Mouse (Mus musculus): Measurements from ENCODE around the gene Gpc1. TPM values are rescaled to one million over a fixed set of nuclear protein-coding genes. Genes with fewer than 3 reads are reported as not detected.

Gpc1 gene
- polyA plus RNA-seq, 1 experiment from 2014 or later = 65.7 TPM

GRCm38 (mm10) chr1:92815756-92816294, 15.6 kb upstream of the Gpc1 start:
- H3K36me3 ChIP-seq (ENCODE audit: control insufficient read depth, insufficient read depth, low read length) = no peaks in the 10 kb centered on the region
- H3K4me1 ChIP-seq (ENCODE audit: control insufficient read depth, insufficient read depth, low read length) = no peaks in the 10 kb centered on the region
- no peak overlapping the region for H3K4me2 ChIP-seq (ENCODE audit: low read depth, low read length)
- no peaks in the 10 kb centered on the region for H3K9me3 ChIP-seq (ENCODE audit: control insufficient read depth, low read length)
- no peaks in the 10 kb centered on the region; the same call in 1 of the 2 replicates for H3K27me3 ChIP-seq (ENCODE audit: control insufficient read depth, insufficient read depth, low read length)
- no peak overlapping the region for H3K27ac ChIP-seq (ENCODE audit: low read depth, low read length)
- no peak overlapping the region for H3K4me3 ChIP-seq (ENCODE audit: low read depth, low read length)
- 90% methylated on average over 5 of the region's 5 CpGs for WGBS
- no peak overlapping the region for H3K9ac ChIP-seq (replicated peaks; ENCODE audit: low read depth, low read length)
- ATAC-seq (ENCODE audit: low read depth) = no peak

- WGBS = 7% methylated on average over 13 of the region's 13 CpGs
- ATAC-seq (ENCODE audit: low read depth) = no peak
- Histone ChIP-seq H3K9ac (replicated peaks; ENCODE audit: low read depth, low read length) (peak overlapping the region; percentile 82), H3K36me3 (ENCODE audit: control insufficient read depth, insufficient read depth, low read length) (no peaks in the 10 kb centered on the region), H3K4me1 (ENCODE audit: control insufficient read depth, insufficient read depth, low read length) (peaks cover 32% of the 10 kb centered on the region), H3K27ac (ENCODE audit: low read depth, low read length) (peak overlapping the region; percentile 94), H3K27me3 (ENCODE audit: control insufficient read depth, insufficient read depth, low read length) (peaks cover 5% of the 10 kb centered on the region; the same call in 1 of the 2 replicates), H3K9me3 (ENCODE audit: control insufficient read depth, low read length) (no peaks in the 10 kb centered on the region), H3K4me3 (ENCODE audit: low read depth, low read length) (peak overlapping the region; percentile 70), H3K4me2 (ENCODE audit: low read depth, low read length) (peak overlapping the region; percentile 67)
These were observed 738 bp upstream of the Gpc1 start for GRCm38 (mm10) chr1:92830626-92831187.

- peak overlapping the region; percentile 70 for H3K4me3 ChIP-seq (ENCODE audit: low read depth, low read length)
- WGBS = under 1% methylated on average over 61 of the region's 62 CpGs
- peak overlapping the region; percentile 82 for H3K9ac ChIP-seq (replicated peaks; ENCODE audit: low read depth, low read length)
- H3K27ac ChIP-seq (ENCODE audit: low read depth, low read length) = peak overlapping the region; percentile 94
- ATAC-seq (ENCODE audit: low read depth) = peak; percentile 28
- peaks cover 32% of the 10 kb centered on the region for H3K4me1 ChIP-seq (ENCODE audit: control insufficient read depth, insufficient read depth, low read length)
- peaks cover 5% of the 10 kb centered on the region; the same call in 1 of the 2 replicates for H3K27me3 ChIP-seq (ENCODE audit: control insufficient read depth, insufficient read depth, low read length)
- no peaks in the 10 kb centered on the region for H3K9me3 ChIP-seq (ENCODE audit: control insufficient read depth, low read length)
- peak overlapping the region; percentile 67 for H3K4me2 ChIP-seq (ENCODE audit: low read depth, low read length)
- H3K36me3 ChIP-seq (ENCODE audit: control insufficient read depth, insufficient read depth, low read length) = no peaks in the 10 kb centered on the region
These were observed 866 bp downstream of the Gpc1 start for GRCm38 (mm10) chr1:92832011-92833010.

- H3K4me2 ChIP-seq (ENCODE audit: low read depth, low read length) = peak overlapping the region; percentile 67; the same call in 1 of the 2 replicates
- H3K36me3 ChIP-seq (ENCODE audit: control insufficient read depth, insufficient read depth, low read length) = no peaks in the 10 kb centered on the region
- WGBS = 64% methylated on average over 7 of the region's 7 CpGs
- H3K27me3 ChIP-seq (ENCODE audit: control insufficient read depth, insufficient read depth, low read length) = peaks cover 5% of the 10 kb centered on the region; the same call in 1 of the 2 replicates
- H3K4me1 ChIP-seq (ENCODE audit: control insufficient read depth, insufficient read depth, low read length) = peaks cover 39% of the 10 kb centered on the region
- H3K9me3 ChIP-seq (ENCODE audit: control insufficient read depth, low read length) = no peaks in the 10 kb centered on the region
- no peak overlapping the region for H3K9ac ChIP-seq (replicated peaks; ENCODE audit: low read depth, low read length)
- no peak overlapping the region for H3K27ac ChIP-seq (ENCODE audit: low read depth, low read length)
- ATAC-seq (ENCODE audit: low read depth) = peak; percentile 22; the same call in 1 of the 2 replicates
- H3K4me3 ChIP-seq (ENCODE audit: low read depth, low read length) = no peak overlapping the region
These were observed 2.7 kb downstream of the Gpc1 start for GRCm38 (mm10) chr1:92833987-92834706.

- H3K27me3 ChIP-seq (ENCODE audit: control insufficient read depth, insufficient read depth, low read length) = no peaks in the 10 kb centered on the region
- 62% methylated on average over 14 of the region's 14 CpGs for WGBS
- H3K9ac ChIP-seq (replicated peaks; ENCODE audit: low read depth, low read length) = no peak overlapping the region
- no peak overlapping the region for H3K4me3 ChIP-seq (ENCODE audit: low read depth, low read length)
- no peak overlapping the region for H3K4me2 ChIP-seq (ENCODE audit: low read depth, low read length)
- no peaks in the 10 kb centered on the region for H3K36me3 ChIP-seq (ENCODE audit: control insufficient read depth, insufficient read depth, low read length)
- H3K9me3 ChIP-seq (ENCODE audit: control insufficient read depth, low read length) = no peaks in the 10 kb centered on the region
- peaks cover 27% of the 10 kb centered on the region for H3K4me1 ChIP-seq (ENCODE audit: control insufficient read depth, insufficient read depth, low read length)
- H3K27ac ChIP-seq (ENCODE audit: low read depth, low read length) = no peak overlapping the region
- no peak for ATAC-seq (ENCODE audit: low read depth)
These were observed 6.7 kb downstream of the Gpc1 start for GRCm38 (mm10) chr1:92837931-92838833.

- Histone ChIP-seq H3K27ac (ENCODE audit: low read depth, low read length) (no peak overlapping the region), H3K4me2 (ENCODE audit: low read depth, low read length) (no peak overlapping the region), H3K9ac (replicated peaks; ENCODE audit: low read depth, low read length) (no peak overlapping the region), H3K27me3 (ENCODE audit: control insufficient read depth, insufficient read depth, low read length) (no peaks in the 10 kb centered on the region), H3K4me1 (ENCODE audit: control insufficient read depth, insufficient read depth, low read length) (peaks cover 17% of the 10 kb centered on the region; the same call in 1 of the 2 replicates), H3K36me3 (ENCODE audit: control insufficient read depth, insufficient read depth, low read length) (no peaks in the 10 kb centered on the region), H3K4me3 (ENCODE audit: low read depth, low read length) (no peak overlapping the region), H3K9me3 (ENCODE audit: control insufficient read depth, low read length) (no peaks in the 10 kb centered on the region)
- WGBS = 70% methylated on average over 7 of the region's 7 CpGs
- ATAC-seq (ENCODE audit: low read depth) = no peak
These were observed 7.8 kb downstream of the Gpc1 start for GRCm38 (mm10) chr1:92839211-92839610.

- H3K4me3 ChIP-seq (ENCODE audit: low read depth, low read length) = no peak overlapping the region
- no peaks in the 10 kb centered on the region for H3K9me3 ChIP-seq (ENCODE audit: control insufficient read depth, low read length)
- ATAC-seq (ENCODE audit: low read depth) = no peak
- H3K4me1 ChIP-seq (ENCODE audit: control insufficient read depth, insufficient read depth, low read length) = peaks cover 9% of the 10 kb centered on the region; the same call in 1 of the 2 replicates
- H3K27me3 ChIP-seq (ENCODE audit: control insufficient read depth, insufficient read depth, low read length) = no peaks in the 10 kb centered on the region
- no peaks in the 10 kb centered on the region for H3K36me3 ChIP-seq (ENCODE audit: control insufficient read depth, insufficient read depth, low read length)
- no peak overlapping the region for H3K9ac ChIP-seq (replicated peaks; ENCODE audit: low read depth, low read length)
- H3K4me2 ChIP-seq (ENCODE audit: low read depth, low read length) = no peak overlapping the region
- 91% methylated on average over 8 of the region's 8 CpGs for whole genome bisulfite sequencing
- no peak overlapping the region for H3K27ac ChIP-seq (ENCODE audit: low read depth, low read length)
These were observed 8.9 kb downstream of the Gpc1 start for GRCm38 (mm10) chr1:92840231-92840890.
